Mouse (Mus musculus): ENCODE data around the gene Usp2. TPM values are rescaled to one million over a fixed set of nuclear protein-coding genes. Genes with fewer than 3 reads are reported as not detected.
"Not testable (repeated sequence)": the region's sequence is repeated elsewhere in the genome, so short reads cannot be mapped to it uniquely, and the experiment has no call there.

Usp2 gene
- total RNA-seq, 2 experiments from 2014 or later, result 30.2 to 31.9 TPM

GRCm38 (mm10) chr9:44087761-44088455 lies 21.1 kb downstream of the Usp2 start:
- intact Hi-C loops (cut with DNase I), result no loop called here

GRCm38 (mm10) chr9:44088877-44089608 lies 22.2 kb downstream of the Usp2 start:
- intact Hi-C loops (cut with DNase I), result no loop called here
- DNase-seq, result no peak

More at GRCm38 (mm10) chr9:44087761-44088455, 21.1 kb downstream of the Usp2 start:
- no peak for DNase-seq

GRCm38 (mm10) chr9:44093612-44094503 lies 27.0 kb downstream of the Usp2 start:
- peak; percentile 79 for DNase-seq
- intact Hi-C loops (cut with DNase I), result no loop called here

- DNase-seq, result no peak
- intact Hi-C loops (cut with DNase I), result no loop called here
Observed at GRCm38 (mm10) chr9:44094737-44095136, 27.9 kb downstream of the Usp2 start.

- intact Hi-C loops (cut with DNase I), result no loop called here
- no peak for DNase-seq
Observed at GRCm38 (mm10) chr9:44095781-44096180, 29.0 kb downstream of the Usp2 start.

GRCm38 (mm10) chr9:44096536-44096935 lies 29.7 kb downstream of the Usp2 start:
- intact Hi-C loops (cut with DNase I), result no loop called here
- DNase-seq, result no peak

GRCm38 (mm10) chr9:44101490-44101889 lies 34.7 kb downstream of the Usp2 start, which contains the start of gene Mfrp:
Gene Mfrp, plus strand, starts transcription at chr9:44101729.
- intact Hi-C loops (cut with DNase I), result loop anchor here (10.0 kb wide), 1 partner anchor 117 kb away; no protein-coding TSS in a partner anchor
- DNase-seq, result no peak

- DNase-seq, result no peak
- intact Hi-C loops (cut with DNase I), result loop anchor here (10.0 kb wide), 1 partner anchor 120 kb away; no protein-coding TSS in a partner anchor
Observed at GRCm38 (mm10) chr9:44104881-44105280, 38.1 kb downstream of the Usp2 start.

- intact Hi-C loops (cut with DNase I), result loop anchor here (10.0 kb wide), 1 partner anchor 121 kb away; no protein-coding TSS in a partner anchor
- no peak for DNase-seq
Observed at GRCm38 (mm10) chr9:44105781-44106180, 39.0 kb downstream of the Usp2 start.

GRCm38 (mm10) chr9:44106182-44106581 lies 39.4 kb downstream of the Usp2 start:
- intact Hi-C loops (cut with DNase I), result loop anchor here (10.0 kb wide), 1 partner anchor 121 kb away; no protein-coding TSS in a partner anchor
- no peak for DNase-seq

GRCm38 (mm10) chr9:44106596-44106995 lies 39.8 kb downstream of the Usp2 start:
- DNase-seq, result no peak
- intact Hi-C loops (cut with DNase I), result loop anchor here (10.0 kb wide), 1 partner anchor 122 kb away; no protein-coding TSS in a partner anchor

- peak; percentile 85 for DNase-seq
- intact Hi-C loops (cut with DNase I), result loop anchor here (10.0 kb wide), 1 partner anchor 122 kb away; no protein-coding TSS in a partner anchor
Observed at GRCm38 (mm10) chr9:44107110-44107509, 40.3 kb downstream of the Usp2 start, which contains the start of gene C1qtnf5. Gene C1qtnf5, plus strand, starts transcription at chr9:44107245.

GRCm38 (mm10) chr9:44107557-44108179 lies 40.8 kb downstream of the Usp2 start:
- intact Hi-C loops (cut with DNase I), result loop anchor here (10.0 kb wide), 1 partner anchor 123 kb away; no protein-coding TSS in a partner anchor
- DNase-seq, result peak; percentile 72

GRCm38 (mm10) chr9:44108269-44109055 lies 41.6 kb downstream of the Usp2 start:
- peak; percentile 13 for DNase-seq
- intact Hi-C loops (cut with DNase I), result loop anchor here (10.0 kb wide), 1 partner anchor 124 kb away; no protein-coding TSS in a partner anchor

- intact Hi-C loops (cut with DNase I), result loop anchor here (10.0 kb wide), 1 partner anchor 125 kb away; no protein-coding TSS in a partner anchor
- peak; percentile 79 for DNase-seq
Observed at GRCm38 (mm10) chr9:44109360-44110095, 42.7 kb downstream of the Usp2 start.

GRCm38 (mm10) chr9:44111909-44112308 lies 45.1 kb downstream of the Usp2 start:
- intact Hi-C loops (cut with DNase I); DNase-seq: not testable (repeated sequence)

GRCm38 (mm10) chr9:44113105-44113789 lies 46.4 kb downstream of the Usp2 start, which contains the start of the genes Gm49380 and Rnf26:
Gene Gm49380, minus strand, starts transcription at chr9:44113500.
Gene Rnf26, minus strand, starts transcription at chr9:44113517.
- intact Hi-C loops (cut with DNase I), result no loop called here
- peak; percentile 97 for DNase-seq

Measured in left cerebral cortex, postnatal 4 days (tissue).